Mouse (Mus musculus) cerebellum, adult 2 months (tissue): ENCODE data around the gene Rere. TPM values are rescaled to one million over a fixed set of nuclear protein-coding genes. Genes with fewer than 3 reads are reported as not detected.
"Not testable (repeated sequence)": the region's sequence is repeated elsewhere in the genome, so short reads cannot be mapped to it uniquely, and the experiment has no call there.

Source experiments
- DNase-seq, 2 experiments: peaks; one replicate each; pipeline ENCODE4 v3.0.0; 2021
- H3K27ac ChIP-seq: fragments of 200-500 bp; 2 replicates; pipeline ENCODE4 v1.5.1; 2012; ENCODE audit warnings: low read length, control low read depth, inconsistent platforms; ENCODE audit not compliant: insufficient read depth
- H3K27me3 ChIP-seq: fragments of 200-500 bp; 2 replicates; pipeline ENCODE4 v1.6.1; 2012; ENCODE audit warnings: inconsistent platforms, mild to moderate bottlenecking, low read length, moderate library complexity; ENCODE audit not compliant: control insufficient read depth, insufficient read depth
- H3K4me1 ChIP-seq: fragments of 200-500 bp; 2 replicates; pipeline ENCODE4 v1.6.1; 2011; ENCODE audit warnings: low read length; ENCODE audit not compliant: control insufficient read depth, insufficient read depth
- H3K4me3 ChIP-seq: fragments of 200-500 bp; replicated peaks from 2 replicates; pipeline ENCODE3; 2011; ENCODE audit warnings: mild to moderate bottlenecking, low read depth, low read length, control low read depth; ENCODE audit not compliant: insufficient read depth
- CTCF ChIP-seq: fragments of 200-500 bp; IDR thresholded peaks from 2 replicates; pipeline ENCODE4 v1.5.1; 2011; ENCODE audit warnings: low read depth, mild to moderate bottlenecking, control low read depth, low read length, moderate library complexity, borderline replicate concordance; ENCODE audit not compliant: insufficient read depth
- POLR2A ChIP-seq: fragments of 200-500 bp; IDR thresholded peaks from 2 replicates; pipeline ENCODE4 v1.6.1; 2011; ENCODE audit warnings: low read length, control low read depth, borderline replicate concordance; ENCODE audit not compliant: insufficient read depth
- WGBS: fragments of 180-500 bp; shearing (Covaris S2); methylation state at CpG from one replicate; pipeline ENCODE4 v1.1.7; 2018; 5-methylcytosine and 5-hydroxymethylcytosine counted together
- polyA plus RNA-seq: library from polyadenylated mRNA; depleted of rRNA; stranded (reverse); fragments of >200 nt; gene quantifications from 2 replicates; pipeline ENCODE4 v1.2.3, GENCODE M21; 2012

The Rere gene
- polyA plus RNA-seq, 1 experiment: 69.1 TPM

GRCm38 (mm10) chr4:150599119-150599992 lies 317.9 kb downstream of the Rere start:
- WGBS: 17% methylated on average over 3 of the region's 3 CpGs
- Histone ChIP-seq H3K4me3 (no peak overlapping the region), H3K4me1 (peaks cover 27% of the 10 kb centered on the region), H3K27me3 (no peaks in the 10 kb centered on the region), H3K27ac (peak overlapping the region; percentile 86)
- no peak for TF ChIP-seq POLR2A
- TF ChIP-seq CTCF: no peak
- peak in 1 of 2 experiments; percentile 37 for DNase-seq

- DNase-seq, H3K4me3 ChIP-seq, H3K27ac ChIP-seq, H3K27me3 ChIP-seq: not testable (repeated sequence)
- 83% methylated on average over 2 of the region's 2 CpGs for WGBS
- peaks cover 30% of the 10 kb centered on the region for H3K4me1 ChIP-seq
Observed at GRCm38 (mm10) chr4:150600503-150600902, 319.1 kb downstream of the Rere start.

- Histone ChIP-seq H3K4me1 (peaks cover 36% of the 10 kb centered on the region), H3K27ac (no peak overlapping the region), H3K27me3 (no peaks in the 10 kb centered on the region), H3K4me3 (no peak overlapping the region)
- TF ChIP-seq CTCF (no peak), POLR2A (no peak)
- WGBS: 90% methylated on average over 10 of the region's 10 CpGs
- no peak for DNase-seq
Observed at GRCm38 (mm10) chr4:150601489-150601888, 320.0 kb downstream of the Rere start.

- Histone ChIP-seq H3K4me3 (no peak overlapping the region), H3K27ac (no peak overlapping the region), H3K27me3 (no peaks in the 10 kb centered on the region), H3K4me1 (peaks cover 31% of the 10 kb centered on the region)
- TF ChIP-seq CTCF: no peak
- TF ChIP-seq POLR2A: no peak
- WGBS: 100% methylated on average over 1 of the region's 1 CpGs
- DNase-seq: no peak
Observed at GRCm38 (mm10) chr4:150603366-150604061, 322.1 kb downstream of the Rere start.

- H3K4me3 ChIP-seq: no peak overlapping the region
- peaks cover 23% of the 10 kb centered on the region for H3K4me1 ChIP-seq
- H3K27ac ChIP-seq: peak overlapping the region; percentile 34; the same call in 1 of the 2 replicates
- no peaks in the 10 kb centered on the region for H3K27me3 ChIP-seq
- WGBS: 69% methylated on average over 3 of the region's 3 CpGs
- no peak for DNase-seq
- TF ChIP-seq POLR2A (no peak), CTCF (no peak)
Observed at GRCm38 (mm10) chr4:150605804-150606203, 324.4 kb downstream of the Rere start.

GRCm38 (mm10) chr4:150606449-150607161 lies 325.2 kb downstream of the Rere start:
- TF ChIP-seq CTCF: no peak
- no peak for TF ChIP-seq POLR2A
- DNase-seq: no peak
- H3K27ac ChIP-seq: peak overlapping the region; percentile 43; the same call in 1 of the 2 replicates
- 14% methylated on average over 3 of the region's 3 CpGs for WGBS
- H3K27me3 ChIP-seq: no peaks in the 10 kb centered on the region
- H3K4me1 ChIP-seq: peaks cover 23% of the 10 kb centered on the region
- no peak overlapping the region for H3K4me3 ChIP-seq

- H3K4me1 ChIP-seq: peaks cover 23% of the 10 kb centered on the region
- no peak overlapping the region for H3K4me3 ChIP-seq
- TF ChIP-seq CTCF: no peak
- TF ChIP-seq POLR2A: no peak
- DNase-seq: no peak
- no peak overlapping the region for H3K27ac ChIP-seq
- H3K27me3 ChIP-seq: no peaks in the 10 kb centered on the region
- 93% methylated on average over 3 of the region's 3 CpGs for WGBS
Observed at GRCm38 (mm10) chr4:150608670-150609069, 327.2 kb downstream of the Rere start.
